Mouse (Mus musculus) ES-Bruce4 (cell line): Measurements from ENCODE around the gene Ccdc62.

Experiments
- EP300 ChIP-seq: IDR thresholded peaks from 2 replicates; pipeline ENCODE4 v1.6.1; 2011; ENCODE audit warnings: low read depth, low read length; ENCODE audit not compliant: insufficient read depth
- POLR2A ChIP-seq: IDR thresholded peaks from one replicate; pipeline ENCODE4 v1.8.1; 2011; ENCODE audit warnings: low read length; ENCODE audit not compliant: insufficient read depth

- no peak for TF ChIP-seq EP300
- no peak for TF ChIP-seq POLR2A
These were observed 46.1 kb upstream of the Ccdc62 start for GRCm38 (mm10) chr5:123884332-123884731.
